Mouse (Mus musculus) embryo, embryonic 10.5 days (tissue): Measurements from ENCODE around the gene Slc12a9.
A peak's percentile ranks its signal among the peaks of the same experiment; 100 is the strongest.

ENCODE experiments used
- DNase-seq: peaks from one replicate; pipeline ENCODE4 v3.0.0-alpha.2; 2015; ENCODE audit warnings: low spot score

Gene Slc12a9

GRCm38 (mm10) chr5:137346388-137346787 lies 13.0 kb upstream of the Slc12a9 start:
- no peak for DNase-seq

- DNase-seq: no peak
Observed at GRCm38 (mm10) chr5:137345821-137346220, 12.4 kb upstream of the Slc12a9 start.

- no peak for DNase-seq
Observed at GRCm38 (mm10) chr5:137343869-137344268, 10.5 kb upstream of the Slc12a9 start.

- DNase-seq: no peak
Observed at GRCm38 (mm10) chr5:137343412-137343811, 10.0 kb upstream of the Slc12a9 start.

GRCm38 (mm10) chr5:137342407-137343012 lies 9.1 kb upstream of the Slc12a9 start:
- no peak for DNase-seq

- no peak for DNase-seq
Observed at GRCm38 (mm10) chr5:137340222-137340621, 6.8 kb upstream of the Slc12a9 start.

- DNase-seq: peak; percentile 52
Observed at GRCm38 (mm10) chr5:137339290-137339979, 6.0 kb upstream of the Slc12a9 start.

- DNase-seq: peak; percentile 64
Observed at GRCm38 (mm10) chr5:137338663-137339289, 5.4 kb upstream of the Slc12a9 start.

GRCm38 (mm10) chr5:137338256-137338655 lies 4.9 kb upstream of the Slc12a9 start:
- DNase-seq: peak; percentile 94

GRCm38 (mm10) chr5:137337190-137337589 lies 3.8 kb upstream of the Slc12a9 start:
- DNase-seq: no peak

GRCm38 (mm10) chr5:137335066-137335465 lies 1.7 kb upstream of the Slc12a9 start:
- DNase-seq: no peak

- DNase-seq: no peak
Observed at GRCm38 (mm10) chr5:137334317-137334716, 920 bp upstream of the Slc12a9 start.

- no peak for DNase-seq
Observed at GRCm38 (mm10) chr5:137332857-137333511, 413 bp downstream of the Slc12a9 start.

- DNase-seq: no peak
Observed at GRCm38 (mm10) chr5:137330910-137331309, 2.5 kb downstream of the Slc12a9 start.

GRCm38 (mm10) chr5:137320996-137321395 lies 12.4 kb downstream of the Slc12a9 start:
- no peak for DNase-seq

GRCm38 (mm10) chr5:137318570-137318969 lies 14.8 kb downstream of the Slc12a9 start:
- no peak for DNase-seq

- no peak for DNase-seq
Observed at GRCm38 (mm10) chr5:137317361-137317760, 16.0 kb downstream of the Slc12a9 start.

GRCm38 (mm10) chr5:137315084-137315903 lies 18.1 kb downstream of the Slc12a9 start:
- peak; percentile 64 for DNase-seq

GRCm38 (mm10) chr5:137314193-137315083 lies 19.0 kb downstream of the Slc12a9 start, which contains the start of gene Trip6:
TSS of gene Trip6 (minus strand) at chr5:137314404.
- peak; percentile 97 for DNase-seq

- DNase-seq: no peak
Observed at GRCm38 (mm10) chr5:137313466-137314192, 19.8 kb downstream of the Slc12a9 start.
